Mouse (Mus musculus) forebrain, embryonic 14.5 days (tissue): Measurements from ENCODE around the gene Shisa6. TPM values are rescaled to one million over a fixed set of nuclear protein-coding genes. Genes with fewer than 3 reads are reported as not detected.

ENCODE experiments used
- ATAC-seq: fragments of 200-750 bp; cut with Nextera tagmentation; 2 replicates; pipeline ENCODE4 v1.8.0; 2017; ENCODE audit warnings: mild to moderate bottlenecking, moderate library complexity
- DNase-seq: peaks from one replicate; pipeline ENCODE4 v3.0.0-alpha.2; 2015; ENCODE audit warnings: low spot score
- H3K27ac ChIP-seq: fragments of 300-500 bp; sonication (generic); 2 replicates; pipeline ENCODE4 v1.5.1; 2014; ENCODE audit warnings: low read depth, mild to moderate bottlenecking, control low read depth, low read length, moderate library complexity
- H3K27me3 ChIP-seq: fragments of 300-500 bp; sonication (generic); replicated peaks from 2 replicates; pipeline ENCODE4 v1.6.1; 2014; ENCODE audit warnings: low read length, control low read depth, mixed read lengths; ENCODE audit not compliant: control insufficient read depth, insufficient read depth
- H3K36me3 ChIP-seq: fragments of 300-500 bp; sonication (generic); 2 replicates; pipeline ENCODE4 v1.6.1; 2014; ENCODE audit warnings: low read length, control low read depth; ENCODE audit not compliant: control insufficient read depth, insufficient read depth
- H3K4me1 ChIP-seq: fragments of 300-500 bp; sonication (generic); 2 replicates; pipeline ENCODE4 v1.6.1; 2014; ENCODE audit warnings: antibody characterized with exemption, low read length, control low read depth; ENCODE audit not compliant: control insufficient read depth, insufficient read depth
- H3K4me2 ChIP-seq: fragments of 300-500 bp; sonication (generic); 2 replicates; pipeline ENCODE4 v1.6.1; 2014; ENCODE audit warnings: mild to moderate bottlenecking, control low read depth, low read length
- H3K4me3 ChIP-seq: fragments of 300-500 bp; sonication (generic); 2 replicates; pipeline ENCODE4 v1.5.1; 2014; ENCODE audit warnings: low read depth, low read length, control low read depth
- H3K9ac ChIP-seq: fragments of 300-500 bp; sonication (generic); 2 replicates; pipeline ENCODE4 v1.6.1; 2014; ENCODE audit warnings: mild to moderate bottlenecking, low read length, control low read depth, moderate library complexity
- H3K9me3 ChIP-seq: fragments of 300-500 bp; sonication (generic); replicated peaks from 2 replicates; pipeline ENCODE4 v1.6.1; 2016; ENCODE audit warnings: low read length, control low read depth, mixed read lengths; ENCODE audit not compliant: control insufficient read depth
- WGBS: fragments of 180-500 bp; shearing (Covaris S2); extraction: QIAGEN DNeasy Blood & Tissue Kit; methylation state at CpG from one replicate; pipeline ENCODE4 v1.1.7; 2014; 5-methylcytosine and 5-hydroxymethylcytosine counted together
- polyA plus RNA-seq: library from polyadenylated mRNA; unstranded; fragments of >200 nt; fragmentation: Nextera tagmentation; extraction: Ambion mirVana; gene quantifications from 2 replicates; pipeline ENCODE4 v1.2.1, GENCODE M21; 2014

Shisa6 gene
- polyA plus RNA-seq, 1 experiment from 2014 or later = 1.7 TPM

- ATAC-seq (no peak), DNase-seq (no peak)
- H3K27me3 ChIP-seq = no peaks in the 10 kb centered on the region
- H3K27ac ChIP-seq = no peak overlapping the region
- H3K4me3 ChIP-seq = no peak overlapping the region
- no peaks in the 10 kb centered on the region for H3K4me1 ChIP-seq
- no peaks in the 10 kb centered on the region for H3K36me3 ChIP-seq
- WGBS = 77% methylated on average over 2 of the region's 2 CpGs
- no peak overlapping the region for H3K4me2 ChIP-seq
- H3K9ac ChIP-seq = no peak overlapping the region
- H3K9me3 ChIP-seq = no peaks in the 10 kb centered on the region
Measured at GRCm38 (mm10) chr11:66236557-66236956, 289.2 kb downstream of the Shisa6 start.

GRCm38 (mm10) chr11:66232891-66233290 lies 292.9 kb downstream of the Shisa6 start:
- WGBS = 24% methylated on average over 1 of the region's 1 CpGs
- H3K27ac ChIP-seq = no peak overlapping the region
- H3K4me1 ChIP-seq = no peaks in the 10 kb centered on the region
- H3K9me3 ChIP-seq = no peaks in the 10 kb centered on the region
- DNase-seq (peak; percentile 33), ATAC-seq (no peak)
- H3K9ac ChIP-seq = no peak overlapping the region
- H3K4me2 ChIP-seq = no peak overlapping the region
- no peaks in the 10 kb centered on the region for H3K27me3 ChIP-seq
- no peaks in the 10 kb centered on the region for H3K36me3 ChIP-seq
- no peak overlapping the region for H3K4me3 ChIP-seq

DNA sequence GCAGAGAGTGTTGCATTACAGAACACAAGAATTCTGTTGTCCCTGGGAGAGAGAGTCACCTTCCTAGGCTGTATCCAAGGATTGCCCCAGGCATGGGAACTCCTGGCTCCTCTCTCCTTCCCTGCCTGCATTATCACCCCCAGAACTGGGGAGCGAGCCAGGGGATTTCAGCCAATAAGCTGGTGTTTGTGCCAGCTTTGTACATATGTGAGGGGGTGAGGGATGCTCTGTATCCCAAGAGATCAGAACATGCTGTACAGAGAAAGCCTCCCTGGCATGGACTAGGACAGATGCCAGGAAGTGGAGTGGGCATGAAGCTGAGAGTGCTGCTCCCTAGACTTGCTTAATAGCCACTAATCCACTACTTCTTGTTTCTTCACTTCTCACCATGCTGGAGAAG lies 303.6 kb downstream of the Shisa6 start:
- Histone ChIP-seq H3K4me2 (no peak overlapping the region), H3K27me3 (no peaks in the 10 kb centered on the region), H3K9ac (no peak overlapping the region), H3K27ac (peak overlapping the region; percentile 48; the same call in 1 of the 2 replicates), H3K4me3 (no peak overlapping the region), H3K9me3 (no peaks in the 10 kb centered on the region), H3K4me1 (no peaks in the 10 kb centered on the region), H3K36me3 (no peaks in the 10 kb centered on the region)
- peak; percentile 81 for ATAC-seq
- peak; percentile 84 for DNase-seq
- 53% methylated on average over 1 of the region's 1 CpGs for WGBS

GRCm38 (mm10) chr11:66218469-66218868 lies 307.3 kb downstream of the Shisa6 start:
- 71% methylated on average over 3 of the region's 3 CpGs for WGBS
- no peak overlapping the region for H3K4me2 ChIP-seq
- DNase-seq = no peak
- no peaks in the 10 kb centered on the region for H3K36me3 ChIP-seq
- no peaks in the 10 kb centered on the region for H3K27me3 ChIP-seq
- H3K4me1 ChIP-seq = no peaks in the 10 kb centered on the region
- no peak overlapping the region for H3K27ac ChIP-seq
- ATAC-seq = no peak
- no peaks in the 10 kb centered on the region for H3K9me3 ChIP-seq
- no peak overlapping the region for H3K4me3 ChIP-seq
- no peak overlapping the region for H3K9ac ChIP-seq

GRCm38 (mm10) chr11:66188627-66189287 lies 337.0 kb downstream of the Shisa6 start:
- no peak overlapping the region for H3K9ac ChIP-seq
- no peaks in the 10 kb centered on the region for H3K36me3 ChIP-seq
- no peak overlapping the region for H3K4me3 ChIP-seq
- H3K4me2 ChIP-seq = no peak overlapping the region
- H3K27ac ChIP-seq = peak overlapping the region; percentile 21; the same call in 1 of the 2 replicates
- WGBS = 90% methylated on average over 3 of the region's 3 CpGs
- ATAC-seq = peak; percentile 58; the same call in 1 of the 2 replicates
- no peaks in the 10 kb centered on the region for H3K27me3 ChIP-seq
- peak; percentile 74 for DNase-seq
- H3K4me1 ChIP-seq = no peaks in the 10 kb centered on the region
- H3K9me3 ChIP-seq = no peaks in the 10 kb centered on the region

- Histone ChIP-seq H3K4me2 (no peak overlapping the region), H3K9me3 (no peaks in the 10 kb centered on the region), H3K36me3 (no peaks in the 10 kb centered on the region), H3K27ac (peak overlapping the region; percentile 21; the same call in 1 of the 2 replicates), H3K4me1 (no peaks in the 10 kb centered on the region), H3K27me3 (no peaks in the 10 kb centered on the region), H3K4me3 (no peak overlapping the region), H3K9ac (no peak overlapping the region)
- peak; percentile 20 for DNase-seq
- no peak for ATAC-seq
- WGBS = 77% methylated on average over 2 of the region's 2 CpGs
Measured at GRCm38 (mm10) chr11:66188146-66188545, 337.6 kb downstream of the Shisa6 start.

DNA sequence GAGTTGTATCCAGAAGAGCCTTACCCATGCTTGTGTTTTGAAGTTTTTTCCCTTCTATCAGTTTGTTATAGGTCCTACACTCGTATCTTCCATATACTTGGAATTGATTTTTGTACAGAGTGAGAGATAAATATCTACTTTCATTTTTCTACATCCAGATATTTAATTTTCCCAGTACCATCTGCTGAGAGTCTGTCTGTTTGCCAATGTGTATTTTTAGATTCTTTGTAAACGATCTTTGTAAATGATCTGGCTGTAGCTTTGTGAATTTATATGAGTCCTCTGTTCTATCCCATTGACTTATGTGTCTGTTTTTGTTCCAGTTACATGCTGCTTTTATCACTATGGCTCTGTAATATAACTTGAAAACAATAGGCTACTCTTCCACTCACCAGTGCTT lies 348.0 kb downstream of the Shisa6 start:
- ATAC-seq (no peak), DNase-seq (peak; percentile 16)
- H3K4me1 ChIP-seq = no peaks in the 10 kb centered on the region
- 70% methylated on average over 2 of the region's 2 CpGs for WGBS
- H3K27me3 ChIP-seq = no peaks in the 10 kb centered on the region
- H3K4me3 ChIP-seq = no peak overlapping the region
- H3K4me2 ChIP-seq = no peak overlapping the region
- no peak overlapping the region for H3K9ac ChIP-seq
- H3K36me3 ChIP-seq = no peaks in the 10 kb centered on the region
- no peak overlapping the region for H3K27ac ChIP-seq
- H3K9me3 ChIP-seq = no peaks in the 10 kb centered on the region

- under 1% methylated on average over 53 of the region's 53 CpGs for WGBS
- ATAC-seq = peak; percentile 99
- H3K27ac ChIP-seq = peak within 1 kb of the TSS; percentile 73
- H3K36me3 ChIP-seq = no peaks in the 10 kb centered on the region
- peak; percentile 97 for DNase-seq
- peaks cover 6% of the 10 kb centered on the region; the same call in 1 of the 2 replicates for H3K4me1 ChIP-seq
- H3K4me2 ChIP-seq = peak within 1 kb of the TSS; percentile 97
- no peaks in the 10 kb centered on the region for H3K9me3 ChIP-seq
- H3K4me3 ChIP-seq = peak within 1 kb of the TSS; percentile 54
- no peaks in the 10 kb centered on the region for H3K27me3 ChIP-seq
- H3K9ac ChIP-seq = peak within 1 kb of the TSS; percentile 58
Measured at GRCm38 (mm10) chr11:66167801-66168651, 357.7 kb downstream of the Shisa6 start, which contains the start of gene Dnah9. Dnah9 (minus strand) TSS chr11:66168551.

DNA sequence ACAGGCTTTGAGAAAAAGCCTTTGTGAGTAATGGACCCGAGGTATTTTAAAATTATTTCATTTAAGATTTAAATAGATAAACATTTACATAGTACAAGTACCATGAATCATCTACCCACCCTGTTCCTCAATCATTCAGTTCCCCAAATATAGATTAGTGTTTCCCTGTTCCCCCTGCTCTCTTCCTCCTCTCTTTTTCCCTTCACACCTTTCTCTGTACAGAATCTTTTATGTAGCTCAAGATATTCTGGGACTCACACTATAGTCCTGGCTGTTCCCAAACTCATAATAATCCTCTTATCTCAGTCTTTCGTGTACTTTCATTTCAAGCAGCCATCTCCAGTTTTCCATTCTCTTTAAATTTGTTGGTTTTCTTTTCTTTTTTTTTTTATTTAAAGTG lies 361.7 kb downstream of the Shisa6 start:
- Histone ChIP-seq H3K36me3 (no peaks in the 10 kb centered on the region), H3K9ac (no peak overlapping the region), H3K27me3 (no peaks in the 10 kb centered on the region), H3K27ac (no peak overlapping the region), H3K9me3 (no peaks in the 10 kb centered on the region), H3K4me3 (no peak overlapping the region), H3K4me1 (peaks cover 5% of the 10 kb centered on the region; the same call in 1 of the 2 replicates), H3K4me2 (no peak overlapping the region)
- 87% methylated on average over 2 of the region's 2 CpGs for WGBS
- ATAC-seq (no peak), DNase-seq (no peak)
